Comparison of ENCODE assay signal across 10 mouse cellular contexts in genomic region chr8:120376847-120377802, GRCm38 (mm10).
DNase-seq lines count a peak whose midpoint lies in the region; ATAC-seq lines count a peak whose summit lies in the region.
"Had no signal": no experiment of that assay in that cellular context is flagged by ENCODE, and none has a peak within 500 bp of the region (broad histone marks: within the 10 kb centered on the region; RNA-seq: fewer than 3 reads in every experiment).

No protein-coding gene starts in this region.

- H3K9me3 ChIP-seq in heart, embryonic 12.5 days (replicated peaks) = no peaks in the 10 kb centered on the region
- no peaks in the 10 kb centered on the region for H3K9me3 ChIP-seq in neural tube, embryonic 11.5 days (ENCODE audit: control insufficient read depth, low read length)
- H3K9me3 ChIP-seq in intestine, embryonic 16.5 days (ENCODE audit: control insufficient read depth, low read length) = no peaks in the 10 kb centered on the region
- no peaks in the 10 kb centered on the region for H3K9me3 ChIP-seq in neural tube, embryonic 12.5 days
- H3K9me3 ChIP-seq: limb, embryonic 12.5 days had no signal

- DNase-seq in heart, postnatal 14 days = no peak
- peak; percentile 18 for DNase-seq in neural tube, embryonic 11.5 days (ENCODE audit: low spot score)
- no peak for DNase-seq in neural tube, embryonic 10.5 days (ENCODE audit: extremely low spot score, low spot score)
- DNase-seq in layer of hippocampus, postnatal 14 days (ENCODE audit: low spot score in 2 of 2) = no peak
- no peak for DNase-seq in layer of hippocampus, postnatal 25 days (ENCODE audit: extremely low spot score in 1 of 2, low spot score in 1 of 2)
- DNase-seq: adrenal gland, adult 8-10 months had no signal

- peak overlapping the region; percentile 26; the same call in 1 of the 2 replicates for H3K9ac ChIP-seq in heart, embryonic 12.5 days
- H3K9ac ChIP-seq in neural tube, embryonic 11.5 days (ENCODE audit: low read length) = peak overlapping the region; percentile 26; the same call in 1 of the 2 replicates
- H3K9ac ChIP-seq in intestine, embryonic 16.5 days (ENCODE audit: low read depth, low read length) = no peak overlapping the region
- 0 out of 2 replicates have a peak overlapping the region, but pooled peaks have one; percentile 9 for H3K9ac ChIP-seq in neural tube, embryonic 12.5 days
- H3K9ac ChIP-seq: limb, embryonic 12.5 days had no signal

- WGBS in heart, embryonic 12.5 days = 50% methylated on average over 22 of the region's 22 CpGs
- WGBS in neural tube, embryonic 11.5 days = 22% methylated on average over 22 of the region's 22 CpGs
- 46% methylated on average over 22 of the region's 22 CpGs for WGBS in intestine, embryonic 16.5 days
- 14% methylated on average over 22 of the region's 22 CpGs for WGBS in neural tube, embryonic 12.5 days

- H3K4me3 ChIP-seq in heart, embryonic 12.5 days = no peak overlapping the region
- H3K4me3 ChIP-seq in neural tube, embryonic 11.5 days (ENCODE audit: low read depth, low read length) = no peak overlapping the region
- H3K4me3 ChIP-seq in intestine, embryonic 16.5 days (ENCODE audit: low read length) = no peak overlapping the region
- no peak overlapping the region for H3K4me3 ChIP-seq in neural tube, embryonic 12.5 days
- H3K4me3 ChIP-seq: limb, embryonic 12.5 days had no signal

- ATAC-seq in heart, embryonic 12.5 days (ENCODE audit: insufficient number of reproducible peaks, low FRiP score) = no peak
- no peak for ATAC-seq in neural tube, embryonic 11.5 days (ENCODE audit: insufficient read depth, low FRiP score, low TSS enrichment)
- ATAC-seq in intestine, embryonic 16.5 days = no peak
- ATAC-seq in neural tube, embryonic 12.5 days (ENCODE audit: low FRiP score, low read depth) = no peak

- intact Hi-C loops in heart, postnatal 14 days (cut with DNase I) = no loop called here

- H3K36me3 ChIP-seq in heart, embryonic 12.5 days = no peaks in the 10 kb centered on the region
- no peaks in the 10 kb centered on the region for H3K36me3 ChIP-seq in neural tube, embryonic 11.5 days (ENCODE audit: control insufficient read depth, insufficient read depth, low read length)
- no peaks in the 10 kb centered on the region for H3K36me3 ChIP-seq in intestine, embryonic 16.5 days (ENCODE audit: control insufficient read depth, insufficient read depth, low read length)
- no peaks in the 10 kb centered on the region for H3K36me3 ChIP-seq in neural tube, embryonic 12.5 days
- H3K36me3 ChIP-seq: limb, embryonic 12.5 days had no signal

- H3K27me3 ChIP-seq in heart, embryonic 12.5 days (replicated peaks) = no peaks in the 10 kb centered on the region
- H3K27me3 ChIP-seq in neural tube, embryonic 11.5 days (ENCODE audit: control insufficient read depth, insufficient read depth, low read length) = no peaks in the 10 kb centered on the region
- no peaks in the 10 kb centered on the region; the same call in 1 of the 2 replicates for H3K27me3 ChIP-seq in intestine, embryonic 16.5 days (replicated peaks; ENCODE audit: control insufficient read depth, insufficient read depth, low read length)
- no peaks in the 10 kb centered on the region for H3K27me3 ChIP-seq in neural tube, embryonic 12.5 days (replicated peaks)

- H3K27ac ChIP-seq in heart, embryonic 12.5 days (ENCODE audit: poor library complexity, severe bottlenecking) = no peak overlapping the region
- peak overlapping the region; percentile 93 for H3K27ac ChIP-seq in neural tube, embryonic 11.5 days (ENCODE audit: low read depth, low read length)
- 0 out of 2 replicates have a peak overlapping the region, but pooled peaks have one; percentile 12 for H3K27ac ChIP-seq in intestine, embryonic 16.5 days (ENCODE audit: low read length)
- H3K27ac ChIP-seq in neural tube, embryonic 12.5 days = peak overlapping the region; percentile 58
- H3K27ac ChIP-seq: limb, embryonic 12.5 days had no signal

- H3K4me1 ChIP-seq in heart, embryonic 12.5 days (replicated peaks) = peaks cover 89% of the 10 kb centered on the region
- peaks cover 83% of the 10 kb centered on the region for H3K4me1 ChIP-seq in neural tube, embryonic 11.5 days (ENCODE audit: control insufficient read depth, insufficient read depth, low read length)
- peaks cover 52% of the 10 kb centered on the region for H3K4me1 ChIP-seq in intestine, embryonic 16.5 days (ENCODE audit: control insufficient read depth, insufficient read depth, low read length)
- peaks cover 97% of the 10 kb centered on the region for H3K4me1 ChIP-seq in neural tube, embryonic 12.5 days

- no peak overlapping the region for H3K4me2 ChIP-seq in heart, embryonic 12.5 days
- no peak overlapping the region; the same call in 1 of the 2 replicates for H3K4me2 ChIP-seq in neural tube, embryonic 11.5 days (ENCODE audit: low read depth)
- no peak overlapping the region for H3K4me2 ChIP-seq in intestine, embryonic 16.5 days (ENCODE audit: low read depth, low read length)
- H3K4me2 ChIP-seq in neural tube, embryonic 12.5 days (replicated peaks) = peak overlapping the region; percentile 5; the same call in 1 of the 2 replicates
- H3K4me2 ChIP-seq: limb, embryonic 12.5 days had no signal
